ENCODE assay signal across 8 mouse cellular contexts in the genomic region with DNA sequence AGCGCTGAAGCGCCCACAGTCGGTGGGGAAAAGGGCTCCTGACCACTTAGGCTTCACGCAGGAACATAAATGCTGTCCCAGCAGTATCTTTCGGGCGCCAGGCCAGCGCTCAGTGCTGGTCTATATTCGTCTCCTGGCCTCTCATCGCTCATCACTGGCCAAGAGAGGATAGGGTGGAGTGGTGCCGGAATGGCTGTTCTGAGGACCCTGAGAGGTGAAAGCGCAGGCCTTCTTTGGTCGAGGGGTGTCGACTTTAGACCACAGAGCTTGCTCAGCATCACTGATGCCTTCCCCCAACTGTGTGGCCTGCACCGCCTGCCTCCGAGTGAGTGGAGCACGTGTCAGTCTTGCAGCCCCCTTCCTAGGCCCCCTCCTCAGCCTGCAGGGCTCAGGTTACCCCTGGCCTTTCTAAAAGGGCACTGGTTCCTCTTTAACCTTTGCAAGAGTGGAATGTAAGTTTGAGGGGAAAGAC. TPM values are rescaled to one million over a fixed set of nuclear protein-coding genes. Genes with fewer than 3 reads are reported as not detected.
DNase-seq lines count a peak whose midpoint lies in the region; ATAC-seq and TF ChIP-seq lines count a peak whose summit lies in the region.

No protein-coding gene starts in this region.

- no peak for TF ChIP-seq RAD21 in MEL (IDR thresholded peaks at IDR 0.05; ENCODE audit: low read depth, low read length)

- H3K4me3 ChIP-seq in cerebellum, adult 2 months (replicated peaks; ENCODE audit: insufficient read depth, low read depth, low read length) = peak overlapping the region; percentile 99
- peak overlapping the region; percentile 74 to 80 for H3K4me3 ChIP-seq in MEL (ENCODE audit: control insufficient read depth in 1 of 2, insufficient read depth in 1 of 2, low read depth in 2 of 2, low read length in 2 of 2)
- H3K4me3 ChIP-seq in forebrain, embryonic 13.5 days = peak overlapping the region; percentile 100
- peak overlapping the region; percentile 100 for H3K4me3 ChIP-seq in liver, embryonic 13.5 days (replicated peaks)

- no peak for TF ChIP-seq CTCF in cerebellum, adult 2 months (IDR thresholded peaks at IDR 0.05; ENCODE audit: borderline replicate concordance, insufficient read depth, low read depth, low read length)
- TF ChIP-seq CTCF in MEL (IDR thresholded peaks at IDR 0.05 in 2 of 3, conservative IDR thresholded peaks at IDR 0.05 in 1 of 3; ENCODE audit: control insufficient read depth in 1 of 3, insufficient read depth in 1 of 3, low read depth in 2 of 3, low read length in 3 of 3, poor library complexity in 1 of 3, severe bottlenecking in 1 of 3) = no peak

- H3K4me1 ChIP-seq in cerebellum, adult 2 months (ENCODE audit: control insufficient read depth, insufficient read depth, low read length) = peaks cover 9% of the 10 kb centered on the region
- H3K4me1 ChIP-seq in MEL (ENCODE audit: control insufficient read depth in 1 of 2, insufficient read depth in 2 of 2, low read length in 2 of 2) = peaks cover 2 to 28% of the 10 kb centered on the region in 2 experiments
- H3K4me1 ChIP-seq in forebrain, embryonic 13.5 days = peaks cover 42% of the 10 kb centered on the region
- peaks cover 54% of the 10 kb centered on the region for H3K4me1 ChIP-seq in liver, embryonic 13.5 days (replicated peaks)

- WGBS in cerebellum, adult 2 months = 19% methylated on average over 16 of the region's 16 CpGs
- WGBS in forebrain, embryonic 13.5 days = 6% methylated on average over 16 of the region's 16 CpGs
- 22% methylated on average over 16 of the region's 16 CpGs for WGBS in liver, embryonic 13.5 days (ENCODE audit: insufficient replicate concordance)

- intact Hi-C loops in left cerebral cortex, postnatal 25 days (cut with DNase I) = no loop called here

- peak in 1 of 2 experiments; percentile 42 for DNase-seq in cerebellum, adult 2 months
- DNase-seq in cerebellum, postnatal 4 days (ENCODE audit: low spot score in 2 of 2) = no peak
- DNase-seq in MEL (ENCODE audit: low read depth, low spot score) = peak; percentile 71
- DNase-seq in heart, postnatal 4 days = peak; percentile 88
- DNase-seq in liver, embryonic 13.5 days = no peak
- peak; percentile 8 for DNase-seq in retina, postnatal 1 day
- no peak for DNase-seq in left cerebral cortex, postnatal 25 days (ENCODE audit: low spot score in 2 of 2)

- H3K9ac ChIP-seq in MEL (ENCODE audit: control insufficient read depth, low read depth, low read length, poor library complexity, severe bottlenecking) = peak overlapping the region; percentile 88
- peak overlapping the region; percentile 98 for H3K9ac ChIP-seq in forebrain, embryonic 13.5 days
- H3K9ac ChIP-seq in liver, embryonic 13.5 days = peak overlapping the region; percentile 99

- no peak overlapping the region for H3K27ac ChIP-seq in cerebellum, adult 2 months (ENCODE audit: insufficient read depth, low read length)
- peak overlapping the region; percentile 99 for H3K27ac ChIP-seq in MEL (ENCODE audit: control insufficient read depth, low read depth, low read length)
- no peak overlapping the region; the same call in 1 of the 2 replicates for H3K27ac ChIP-seq in forebrain, embryonic 13.5 days
- H3K27ac ChIP-seq in liver, embryonic 13.5 days = peak overlapping the region; percentile 99

- H3K4me2 ChIP-seq in forebrain, embryonic 13.5 days = peak overlapping the region; percentile 93
- peak overlapping the region; percentile 96 for H3K4me2 ChIP-seq in liver, embryonic 13.5 days

- TF ChIP-seq EP300 in MEL (IDR thresholded peaks at IDR 0.05; ENCODE audit: low read depth in 1 of 2, low read length in 2 of 2) = no peak; a peak in 1 of 4 replicates

- TF ChIP-seq POLR2A in cerebellum, adult 2 months (IDR thresholded peaks at IDR 0.05; ENCODE audit: borderline replicate concordance, insufficient read depth, low read length) = no peak
- TF ChIP-seq POLR2A in MEL (IDR thresholded peaks at IDR 0.05; ENCODE audit: control insufficient read depth in 1 of 2, insufficient read depth in 1 of 2, low read depth in 1 of 2, low read length in 2 of 2, poor library complexity in 1 of 2) = no peak

- H3K27me3 ChIP-seq in cerebellum, adult 2 months (ENCODE audit: control insufficient read depth, insufficient read depth, low read length) = no peaks in the 10 kb centered on the region
- H3K27me3 ChIP-seq in MEL (ENCODE audit: control insufficient read depth in 1 of 2, insufficient read depth in 2 of 2, low read length in 2 of 2) = no peaks in the 10 kb centered on the region
- H3K27me3 ChIP-seq in forebrain, embryonic 13.5 days = no peaks in the 10 kb centered on the region
- no peaks in the 10 kb centered on the region for H3K27me3 ChIP-seq in liver, embryonic 13.5 days

- ATAC-seq in forebrain, embryonic 13.5 days = no peak
- ATAC-seq in liver, embryonic 13.5 days (ENCODE audit: low read depth) = no peak

- no peaks in the 10 kb centered on the region for H3K9me3 ChIP-seq in MEL (replicated peaks; ENCODE audit: insufficient read depth, low read length)
- H3K9me3 ChIP-seq in forebrain, embryonic 13.5 days (replicated peaks) = no peaks in the 10 kb centered on the region
- H3K9me3 ChIP-seq in liver, embryonic 13.5 days (replicated peaks) = no peaks in the 10 kb centered on the region

- H3K79me2 ChIP-seq in MEL (ENCODE audit: control insufficient read depth, insufficient read depth, low read length, poor library complexity) = peaks cover 45% of the 10 kb centered on the region

- H3K36me3 ChIP-seq in MEL (ENCODE audit: control insufficient read depth in 1 of 2, insufficient read depth in 2 of 2, low read length in 2 of 2) = peaks cover 6 to 23% of the 10 kb centered on the region in 2 experiments; a peak in 3 of 4 replicates
- H3K36me3 ChIP-seq in forebrain, embryonic 13.5 days (ENCODE audit: poor library complexity, severe bottlenecking) = peaks cover 28% of the 10 kb centered on the region
- peaks cover 25% of the 10 kb centered on the region for H3K36me3 ChIP-seq in liver, embryonic 13.5 days

TF ChIP-seq in MEL, 35 proteins besides CTCF, POLR2A, EP300 and RAD21 (continues in another document):
- TF ChIP-seq RCOR1 (IDR thresholded peaks at IDR 0.05; ENCODE audit: low read depth, low read length) (no peak), BHLHE40 (IDR thresholded peaks at IDR 0.05; ENCODE audit: borderline replicate concordance, low read depth, low read length) (peak; percentile 26; the same call in 1 of the 2 replicates), ZMIZ1 (IDR thresholded peaks at IDR 0.05; ENCODE audit: low read depth, low read length) (0 out of 2 replicates have a peak, but pooled peaks have one; percentile 23), MAX (IDR thresholded peaks at IDR 0.05; ENCODE audit: low read length) (peak; percentile 88), POLR2AphosphoS5 (IDR thresholded peaks at IDR 0.05; ENCODE audit: borderline replicate concordance, low read depth, low read length) (no peak), MAZ (IDR thresholded peaks at IDR 0.05; ENCODE audit: low read depth, low read length) (no peak)

RNA-seq across cellular contexts. Expression of a gene that starts 0.5 kb away (rescaled TPM):
- polyA plus RNA-seq in cerebellum, adult 2 months (2012; rRNA removed) = 35.0 and 35.9 TPM in 2 replicates
- 12.9 and 14.2 TPM in 2 replicates for total RNA-seq in MEL (2012; rRNA removed)
- polyA plus RNA-seq in MEL (2012; ENCODE audit: insufficient read depth in 1 of 2, insufficient read length in 2 of 2, low read depth in 1 of 2, low replicate concordance in 2 of 2, missing spikeins in 1 of 2) = 10 to 100 TPM in 1 of 2 experiments, not detected in 1; 16.8 TPM
- polyA plus RNA-seq in forebrain, embryonic 13.5 days (2015; fragmentation: Nextera tagmentation; extraction: Ambion mirVana) = 7.1 and 7.4 TPM in 2 replicates
- 1,000 to 10,000 TPM; 1,339 to 1,391 TPM for total RNA-seq in heart, postnatal 4 days (2021)
- polyA plus RNA-seq in liver, embryonic 13.5 days (2015; fragmentation: Nextera tagmentation; extraction: Ambion mirVana) = 5.5 and 6.7 TPM in 2 replicates
- 1 to 10 TPM; 7.0 to 9.0 TPM for total RNA-seq in left cerebral cortex, postnatal 25 days (2021)

RNA-seq across cellular contexts. Expression of a gene that starts 2.0 kb away (rescaled TPM):
- polyA plus RNA-seq in cerebellum, adult 2 months (2012; rRNA removed) = 289 and 305 TPM in 2 replicates
- total RNA-seq in MEL (2012; rRNA removed) = 1,332 and 1,356 TPM in 2 replicates
- polyA plus RNA-seq in MEL (2012; ENCODE audit: insufficient read depth in 1 of 2, insufficient read length in 2 of 2, low read depth in 1 of 2, low replicate concordance in 2 of 2, missing spikeins in 1 of 2) = 1,000 to 10,000 TPM; 2,392 to 5,980 TPM
- polyA plus RNA-seq in forebrain, embryonic 13.5 days (2015; fragmentation: Nextera tagmentation; extraction: Ambion mirVana) = 919 and 977 TPM in 2 replicates
- total RNA-seq in heart, postnatal 4 days (2021) = 100 to 1,000 TPM; 572 to 580 TPM
- polyA plus RNA-seq in liver, embryonic 13.5 days (2015; fragmentation: Nextera tagmentation; extraction: Ambion mirVana) = 1,347 and 1,531 TPM in 2 replicates
- 100 to 1,000 TPM; 221 to 239 TPM for total RNA-seq in left cerebral cortex, postnatal 25 days (2021)

RNA-seq across cellular contexts. Expression of a gene that starts 9.2 kb away (rescaled TPM):
- polyA plus RNA-seq in cerebellum, adult 2 months (2012; rRNA removed) = 184 and 191 TPM in 2 replicates
- total RNA-seq in MEL (2012; rRNA removed) = 96.3 and 104 TPM in 2 replicates
- 100 to 1,000 TPM; 114 to 145 TPM for polyA plus RNA-seq in MEL (2012; ENCODE audit: insufficient read depth in 1 of 2, insufficient read length in 2 of 2, low read depth in 1 of 2, low replicate concordance in 2 of 2, missing spikeins in 1 of 2)
- polyA plus RNA-seq in forebrain, embryonic 13.5 days (2015; fragmentation: Nextera tagmentation; extraction: Ambion mirVana) = 156 and 165 TPM in 2 replicates
- total RNA-seq in heart, postnatal 4 days (2021) = 100 to 1,000 TPM; 311 to 313 TPM
- 72.8 and 73.8 TPM in 2 replicates for polyA plus RNA-seq in liver, embryonic 13.5 days (2015; fragmentation: Nextera tagmentation; extraction: Ambion mirVana)
- 100 to 1,000 TPM; 110 to 117 TPM for total RNA-seq in left cerebral cortex, postnatal 25 days (2021)

RNA-seq across cellular contexts. Expression of a gene that starts 9.5 kb away (rescaled TPM):
- 143 and 152 TPM in 2 replicates for polyA plus RNA-seq in cerebellum, adult 2 months (2012; rRNA removed)
- total RNA-seq in MEL (2012; rRNA removed) = 30.4 and 31.4 TPM in 2 replicates
- polyA plus RNA-seq in MEL (2012; ENCODE audit: insufficient read depth in 1 of 2, insufficient read length in 2 of 2, low read depth in 1 of 2, low replicate concordance in 2 of 2, missing spikeins in 1 of 2) = 10 to 100 TPM in 1 of 2 experiments, not detected in 1; 44.4 TPM
- 108 and 119 TPM in 2 replicates for polyA plus RNA-seq in forebrain, embryonic 13.5 days (2015; fragmentation: Nextera tagmentation; extraction: Ambion mirVana)
- total RNA-seq in heart, postnatal 4 days (2021) = 10 to 100 TPM; 42.1 to 42.8 TPM
- polyA plus RNA-seq in liver, embryonic 13.5 days (2015; fragmentation: Nextera tagmentation; extraction: Ambion mirVana) = 74.2 and 81.0 TPM in 2 replicates
- 10 to 100 TPM; 78.6 to 81.4 TPM for total RNA-seq in left cerebral cortex, postnatal 25 days (2021)

RNA-seq across cellular contexts. Expression of a gene that starts 12.7 kb away (rescaled TPM):
- 84.3 and 93.2 TPM in 2 replicates for polyA plus RNA-seq in cerebellum, adult 2 months (2012; rRNA removed)
- total RNA-seq in MEL (2012; rRNA removed) = 76.4 and 81.0 TPM in 2 replicates
- polyA plus RNA-seq in MEL (2012; ENCODE audit: insufficient read depth in 1 of 2, insufficient read length in 2 of 2, low read depth in 1 of 2, low replicate concordance in 2 of 2, missing spikeins in 1 of 2) = 10 to 100 TPM in 1 of 2 experiments, not detected in 1; 99.6 TPM
- polyA plus RNA-seq in forebrain, embryonic 13.5 days (2015; fragmentation: Nextera tagmentation; extraction: Ambion mirVana) = 173 and 177 TPM in 2 replicates
- 10 to 100 TPM; 86.2 to 92.3 TPM for total RNA-seq in heart, postnatal 4 days (2021)
- polyA plus RNA-seq in liver, embryonic 13.5 days (2015; fragmentation: Nextera tagmentation; extraction: Ambion mirVana) = 69.2 and 72.4 TPM in 2 replicates
- total RNA-seq in left cerebral cortex, postnatal 25 days (2021) = 10 to 100 TPM; 49.3 to 50.7 TPM

Comparison
In these comparisons a context has a peak if more than half of its experiments do, and no peak if none do; other contexts are left out.
1. DNase-seq: peak in MEL (single experiment), heart, postnatal 4 days (single experiment) and retina, postnatal 1 day (single experiment); none in cerebellum, postnatal 4 days (0 of 2), liver, embryonic 13.5 days (single experiment) and left cerebral cortex, postnatal 25 days (0 of 2).
2. H3K27ac ChIP-seq: peak in MEL (single experiment) and liver, embryonic 13.5 days (single experiment); none in cerebellum, adult 2 months (single experiment) and forebrain, embryonic 13.5 days (single experiment).
3. Peak in every context shown above with its lines, with median percentiles within 50 percentile points of each other: H3K4me3 ChIP-seq and H3K9ac ChIP-seq.